13 mouse cellular contexts compared by ENCODE assay signal in the genomic region with DNA sequence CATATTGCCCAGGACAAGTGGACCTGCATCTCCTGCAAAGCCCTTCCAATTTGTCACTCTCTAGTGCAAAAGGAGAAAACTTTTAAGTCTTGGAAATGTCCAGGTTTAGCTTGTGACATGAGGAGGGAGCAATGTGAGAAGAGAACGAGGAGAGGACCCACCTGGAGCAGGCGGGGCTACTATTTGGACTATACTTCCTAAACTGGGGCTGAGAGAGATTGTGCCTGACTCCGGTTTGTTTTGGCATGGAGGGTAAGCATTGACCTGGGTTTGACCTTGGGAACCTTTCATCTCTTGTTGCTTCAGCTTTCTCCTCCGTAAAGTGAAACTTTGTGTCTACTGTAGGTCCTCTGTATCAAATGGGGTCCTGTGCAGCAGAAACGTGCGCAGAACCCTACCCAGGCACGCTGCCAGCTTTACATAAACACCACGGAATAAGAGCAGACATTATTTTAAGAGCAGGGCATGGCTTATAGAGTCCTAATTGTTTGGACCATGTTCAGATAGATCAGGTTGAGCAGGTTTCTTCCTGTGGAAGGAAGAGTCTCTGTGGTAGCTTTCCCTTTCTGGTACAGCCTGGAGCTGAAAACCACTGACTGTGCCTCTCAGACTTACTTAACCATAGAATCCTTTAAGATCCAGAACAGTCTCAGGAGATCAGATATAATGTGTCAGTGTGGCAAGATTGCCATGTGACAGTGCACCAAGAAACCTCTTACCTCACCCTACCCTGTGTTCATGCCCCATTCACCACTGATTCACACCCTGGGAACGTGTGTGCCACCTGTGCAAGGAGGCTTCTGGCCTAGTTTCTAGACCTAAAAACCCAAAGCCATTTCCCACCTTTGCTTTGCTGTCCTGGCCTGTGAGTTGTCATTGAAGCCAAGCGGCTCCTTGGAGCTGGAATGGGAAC.
DNase-seq lines count a peak whose midpoint lies in the region; ATAC-seq and TF ChIP-seq lines count a peak whose summit lies in the region.
"Had no signal": no experiment of that assay in that cellular context is flagged by ENCODE, and none has a peak within 500 bp of the region (broad histone marks: within the 10 kb centered on the region; RNA-seq: fewer than 3 reads in every experiment).

No protein-coding gene starts in this region.

- H3K9ac ChIP-seq in kidney, postnatal 0 days (ENCODE audit: low read depth, low read length): no peak overlapping the region
- no peak overlapping the region for H3K9ac ChIP-seq in embryonic facial prominence, embryonic 14.5 days (ENCODE audit: low read depth, low read length)
- H3K9ac ChIP-seq in limb, embryonic 14.5 days (ENCODE audit: low read depth, low read length, severe bottlenecking): no peak overlapping the region
- H3K9ac ChIP-seq: hindbrain, embryonic 13.5 days had no signal

- no peak for TF ChIP-seq POLR2A in limb, embryonic 14.5 days (IDR thresholded peaks at IDR 0.05; ENCODE audit: borderline replicate concordance, extremely low read depth, insufficient read depth, insufficient read length)

- H3K9me3 ChIP-seq in heart, embryonic 10.5 days: no peaks in the 10 kb centered on the region
- no peaks in the 10 kb centered on the region for H3K9me3 ChIP-seq in kidney, postnatal 0 days (replicated peaks; ENCODE audit: low read length)
- H3K9me3 ChIP-seq in embryonic facial prominence, embryonic 14.5 days (ENCODE audit: control insufficient read depth, low read length): no peaks in the 10 kb centered on the region
- no peaks in the 10 kb centered on the region for H3K9me3 ChIP-seq in limb, embryonic 14.5 days (ENCODE audit: control insufficient read depth, low read length)
- H3K9me3 ChIP-seq: hindbrain, embryonic 13.5 days had no signal

- no peak for DNase-seq in heart, embryonic 10.5 days (ENCODE audit: low spot score)
- DNase-seq in heart, postnatal 14 days: no peak
- DNase-seq in kidney, postnatal 0 days (ENCODE audit: low spot score): no peak
- no peak for DNase-seq in kidney, postnatal 4 days
- peak; percentile 90 for DNase-seq in embryonic facial prominence, embryonic 14.5 days (ENCODE audit: low spot score)
- DNase-seq in limb, embryonic 14.5 days (ENCODE audit: low spot score): peak; percentile 50
- DNase-seq in ovary, postnatal 10 days (ENCODE audit: low spot score): no peak
- DNase-seq in layer of hippocampus, postnatal 36 days: no peak
- DNase-seq: adrenal gland, postnatal 25 days; cerebellum, adult 18-20 months; midbrain, embryonic 14.5 days; thymus, postnatal 4 days had no signal

- WGBS in heart, embryonic 10.5 days: 59% methylated on average over 10 of the region's 10 CpGs
- 36% methylated on average over 10 of the region's 10 CpGs for WGBS in kidney, postnatal 0 days
- WGBS in embryonic facial prominence, embryonic 14.5 days: 42% methylated on average over 10 of the region's 10 CpGs
- WGBS in limb, embryonic 14.5 days: 33% methylated on average over 10 of the region's 10 CpGs

- H3K27ac ChIP-seq in heart, embryonic 10.5 days: peak overlapping the region; percentile 67
- peak overlapping the region; percentile 21; the same call in 1 of the 2 replicates for H3K27ac ChIP-seq in kidney, postnatal 0 days
- peak overlapping the region; percentile 63 for H3K27ac ChIP-seq in embryonic facial prominence, embryonic 14.5 days (replicated peaks; ENCODE audit: low read depth, low read length)
- H3K27ac ChIP-seq in limb, embryonic 14.5 days (replicated peaks; ENCODE audit: low read depth, low read length): peak overlapping the region; percentile 61
- H3K27ac ChIP-seq: hindbrain, embryonic 13.5 days had no signal

- ATAC-seq in kidney, postnatal 0 days (replicated peaks; ENCODE audit: low FRiP score, low read depth): no peak; the same call in 1 of the 2 replicates
- peak; percentile 87 for ATAC-seq in embryonic facial prominence, embryonic 14.5 days (ENCODE audit: low read depth)
- ATAC-seq in limb, embryonic 14.5 days (ENCODE audit: low FRiP score, low read depth): peak; percentile 57; the same call in 1 of the 2 replicates

- H3K4me2 ChIP-seq in kidney, postnatal 0 days (ENCODE audit: low read length): no peak overlapping the region
- H3K4me2 ChIP-seq in embryonic facial prominence, embryonic 14.5 days (ENCODE audit: low read depth, low read length): peak overlapping the region; percentile 19; the same call in 1 of the 2 replicates
- H3K4me2 ChIP-seq in limb, embryonic 14.5 days (replicated peaks; ENCODE audit: low read depth, low read length, severe bottlenecking): no peak overlapping the region; the same call in 1 of the 2 replicates
- H3K4me2 ChIP-seq: hindbrain, embryonic 13.5 days had no signal

- no peak overlapping the region for H3K4me3 ChIP-seq in heart, embryonic 10.5 days
- H3K4me3 ChIP-seq in kidney, postnatal 0 days (replicated peaks; ENCODE audit: low read depth, low read length): no peak overlapping the region
- H3K4me3 ChIP-seq in embryonic facial prominence, embryonic 14.5 days (ENCODE audit: low read depth, low read length): no peak overlapping the region
- no peak overlapping the region for H3K4me3 ChIP-seq in limb, embryonic 14.5 days (replicated peaks; ENCODE audit: low read length)
- H3K4me3 ChIP-seq: hindbrain, embryonic 13.5 days had no signal

- intact Hi-C loops in heart, postnatal 14 days (cut with DNase I): no loop called here

- 0 out of 2 replicates have a peak, but pooled peaks cover 4% of the 10 kb centered on the region for H3K36me3 ChIP-seq in heart, embryonic 10.5 days
- no peaks in the 10 kb centered on the region for H3K36me3 ChIP-seq in kidney, postnatal 0 days (ENCODE audit: insufficient read depth, low read length)
- no peaks in the 10 kb centered on the region for H3K36me3 ChIP-seq in embryonic facial prominence, embryonic 14.5 days (ENCODE audit: control insufficient read depth, insufficient read depth, low read length)
- H3K36me3 ChIP-seq in limb, embryonic 14.5 days (ENCODE audit: control insufficient read depth, insufficient read depth, low read length): no peaks in the 10 kb centered on the region
- H3K36me3 ChIP-seq: hindbrain, embryonic 13.5 days had no signal

- peaks cover 52% of the 10 kb centered on the region for H3K4me1 ChIP-seq in heart, embryonic 10.5 days
- peaks cover 12% of the 10 kb centered on the region for H3K4me1 ChIP-seq in kidney, postnatal 0 days (replicated peaks; ENCODE audit: insufficient read depth, low read length)
- H3K4me1 ChIP-seq in embryonic facial prominence, embryonic 14.5 days (ENCODE audit: control insufficient read depth, insufficient read depth, low read length): peaks cover 16% of the 10 kb centered on the region; the same call in 1 of the 2 replicates
- H3K4me1 ChIP-seq in limb, embryonic 14.5 days (ENCODE audit: control insufficient read depth, insufficient read depth, low read length): peaks cover 25% of the 10 kb centered on the region

- H3K27me3 ChIP-seq in heart, embryonic 10.5 days (ENCODE audit: insufficient read depth, poor library complexity, severe bottlenecking): no peaks in the 10 kb centered on the region
- no peaks in the 10 kb centered on the region for H3K27me3 ChIP-seq in kidney, postnatal 0 days (ENCODE audit: insufficient read depth, low read length)
- H3K27me3 ChIP-seq in embryonic facial prominence, embryonic 14.5 days (replicated peaks; ENCODE audit: control insufficient read depth, insufficient read depth, low read length): no peaks in the 10 kb centered on the region
- H3K27me3 ChIP-seq in limb, embryonic 14.5 days (ENCODE audit: control insufficient read depth, insufficient read depth, low read length): no peaks in the 10 kb centered on the region

- no peak for TF ChIP-seq CTCF in kidney, postnatal 0 days (IDR thresholded peaks at IDR 0.05; ENCODE audit: low read depth)

Comparison
In these comparisons a context has a peak if more than half of its experiments do, and no peak if none do; other contexts are left out.
1. DNase-seq: peak in embryonic facial prominence, embryonic 14.5 days (single experiment) and limb, embryonic 14.5 days (single experiment); none in heart, embryonic 10.5 days (single experiment), heart, postnatal 14 days (0 of 2), kidney, postnatal 0 days (single experiment), kidney, postnatal 4 days (0 of 2), ovary, postnatal 10 days (single experiment) and layer of hippocampus, postnatal 36 days (0 of 2).
2. Peak in every context shown above with its lines, with median percentiles within 50 percentile points of each other: H3K27ac ChIP-seq.